Mouse (Mus musculus): ENCODE measurements around the gene Yjefn3.

The Yjefn3 gene

DNA sequence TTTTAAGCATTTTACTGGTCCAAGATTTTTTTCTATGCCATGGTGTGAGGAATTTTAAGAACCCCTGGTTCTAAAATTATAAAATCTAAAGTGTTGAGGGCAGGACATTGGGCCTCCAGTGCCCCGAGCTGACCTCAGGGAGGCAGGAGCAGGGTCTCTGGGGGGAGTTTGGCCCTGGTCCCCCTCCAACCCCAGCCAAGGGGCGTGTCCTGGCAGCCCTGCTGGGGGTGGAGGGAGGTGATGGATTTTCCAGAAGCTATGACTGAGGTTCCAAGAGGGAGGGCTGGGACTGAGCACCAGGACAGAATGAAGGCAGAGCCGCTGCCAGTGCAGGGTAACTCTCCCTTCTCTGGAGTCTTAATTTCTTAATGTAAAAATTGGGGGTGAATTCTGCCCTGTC, 24.5 kb downstream of the Yjefn3 start:
- no peak for DNase-seq

- DNase-seq = no peak
Measured at GRCm38 (mm10) chr8:69877396-69877795, 25.1 kb downstream of the Yjefn3 start.

- no peak for DNase-seq
Measured at GRCm38 (mm10) chr8:69876967-69877366, 25.5 kb downstream of the Yjefn3 start.

DNA sequence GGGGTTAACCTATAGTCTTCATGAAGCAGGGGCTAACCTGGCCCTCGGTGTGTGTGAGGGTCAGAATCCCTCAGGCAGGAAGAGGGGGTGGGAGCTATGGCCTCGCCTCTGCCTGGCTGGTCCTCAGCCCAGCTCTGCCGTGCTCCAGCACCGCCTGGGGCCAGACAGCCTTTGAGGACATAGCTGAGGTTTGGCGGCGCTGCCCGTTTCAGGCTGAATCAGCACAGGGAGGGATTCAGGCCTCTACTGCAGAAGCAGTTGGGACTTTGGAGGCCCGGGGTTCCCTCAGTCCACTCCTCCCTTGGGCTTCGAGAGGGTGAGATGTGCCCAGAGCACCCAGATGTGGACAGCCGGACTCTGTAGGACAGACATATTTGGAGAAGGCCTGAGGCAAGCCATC, 26.4 kb downstream of the Yjefn3 start:
- no peak for DNase-seq

GRCm38 (mm10) chr8:69874654-69875053, 27.9 kb downstream of the Yjefn3 start:
- DNase-seq = no peak

DNA sequence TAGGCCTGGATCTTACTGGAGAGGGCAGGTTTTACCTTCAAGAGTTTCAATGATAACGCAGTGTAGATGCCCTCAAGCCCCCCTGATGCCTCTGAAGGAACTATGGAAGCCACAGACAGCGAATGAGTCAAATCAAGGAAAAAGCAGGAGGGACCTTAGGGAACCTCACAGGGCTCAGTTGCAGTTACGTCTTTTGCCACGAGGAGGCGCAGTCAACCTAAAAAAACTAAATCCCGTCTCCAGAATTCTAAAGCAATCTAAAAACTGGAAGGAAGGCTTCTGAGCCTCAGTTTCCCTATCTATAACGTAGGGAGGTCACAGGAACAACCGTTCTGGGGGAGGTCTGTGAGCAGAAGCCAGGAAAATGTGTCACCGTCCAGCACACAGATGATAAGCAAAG, 28.4 kb downstream of the Yjefn3 start:
- peak; percentile 44 to 58 for DNase-seq

- no peak for DNase-seq
Measured at GRCm38 (mm10) chr8:69870907-69871306, 31.6 kb downstream of the Yjefn3 start.

- DNase-seq = no peak
Measured at GRCm38 (mm10) chr8:69870003-69870765, 32.3 kb downstream of the Yjefn3 start.

DNA sequence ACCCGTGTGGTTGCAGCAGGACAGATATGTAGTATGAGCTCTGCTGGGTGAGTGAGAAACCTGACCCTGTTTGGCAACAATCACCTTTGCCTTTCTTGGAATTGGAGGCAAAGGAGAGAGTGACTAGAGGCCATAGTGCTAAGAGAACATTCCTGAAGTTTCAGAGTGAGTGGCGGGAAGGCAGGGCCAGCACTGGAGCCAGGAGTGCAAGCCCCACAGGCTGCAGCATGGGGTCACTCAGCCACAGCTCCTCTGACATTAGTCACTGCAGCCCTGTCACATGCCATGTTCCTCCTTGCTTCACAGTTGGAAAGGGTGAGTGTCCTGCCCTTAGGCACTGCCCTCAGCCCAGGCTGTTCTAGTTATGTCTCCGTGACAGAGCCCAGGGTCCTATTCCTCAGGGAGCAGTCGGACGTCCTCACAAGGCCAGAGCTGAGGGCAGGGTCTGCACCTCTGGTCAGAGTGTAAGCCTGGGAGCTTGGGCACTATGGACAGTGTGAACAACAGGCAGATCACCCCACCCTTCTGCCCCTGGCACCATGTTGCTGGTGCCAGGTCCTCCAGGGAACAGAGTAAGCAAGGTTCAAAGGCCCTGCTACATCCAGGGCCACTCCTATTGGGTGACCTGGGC, 34.7 kb downstream of the Yjefn3 start:
- no peak for DNase-seq

DNA sequence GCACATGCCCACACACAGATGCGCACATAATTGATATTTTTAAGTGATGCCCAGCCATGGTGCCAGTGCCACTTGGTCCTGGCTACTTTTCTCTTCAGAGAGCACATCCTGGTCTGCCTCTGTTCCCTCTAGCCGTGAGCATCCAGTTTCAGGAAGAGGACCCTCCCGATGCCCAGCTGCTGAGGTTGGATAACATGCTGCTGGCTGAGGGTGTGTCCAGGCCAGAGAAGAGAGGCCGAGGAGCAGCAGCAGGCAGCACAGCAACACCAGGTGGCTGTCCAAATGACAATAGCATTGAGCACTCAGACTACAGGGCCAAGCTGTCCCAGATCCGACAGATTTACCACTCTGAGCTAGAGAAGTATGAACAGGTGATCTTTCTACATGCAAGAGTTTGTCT, 38.3 kb downstream of the Yjefn3 start:
- no peak for DNase-seq

DNA sequence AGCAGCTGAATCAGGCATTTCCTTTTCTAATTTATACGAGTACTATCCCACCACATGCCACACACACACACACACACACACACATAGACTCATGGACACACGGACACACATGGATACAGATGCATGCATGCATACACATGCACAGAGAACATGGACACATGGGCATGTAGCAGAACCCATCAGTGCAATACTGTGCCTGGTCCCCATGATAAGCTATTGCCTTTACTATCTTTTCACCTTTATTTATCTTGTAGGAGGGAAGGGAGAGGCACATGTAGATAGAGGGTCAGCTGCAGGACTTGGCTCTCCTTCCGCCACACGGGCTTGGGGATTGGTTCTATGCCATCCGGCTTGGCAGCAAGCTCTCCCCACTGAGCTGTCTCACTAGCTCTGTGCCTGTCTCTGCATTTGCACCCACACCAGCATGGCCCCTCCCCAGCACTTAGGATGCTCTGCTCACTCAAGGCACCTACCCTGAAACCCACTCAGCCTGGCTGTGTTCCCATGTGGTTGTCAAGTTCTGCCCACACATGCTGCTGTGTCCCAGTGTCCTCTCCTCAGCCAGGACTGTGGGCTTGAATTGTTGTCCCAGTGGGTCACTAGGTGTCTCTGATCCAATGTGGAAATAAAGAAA, 39.0 kb downstream of the Yjefn3 start:
- no peak for DNase-seq

DNA sequence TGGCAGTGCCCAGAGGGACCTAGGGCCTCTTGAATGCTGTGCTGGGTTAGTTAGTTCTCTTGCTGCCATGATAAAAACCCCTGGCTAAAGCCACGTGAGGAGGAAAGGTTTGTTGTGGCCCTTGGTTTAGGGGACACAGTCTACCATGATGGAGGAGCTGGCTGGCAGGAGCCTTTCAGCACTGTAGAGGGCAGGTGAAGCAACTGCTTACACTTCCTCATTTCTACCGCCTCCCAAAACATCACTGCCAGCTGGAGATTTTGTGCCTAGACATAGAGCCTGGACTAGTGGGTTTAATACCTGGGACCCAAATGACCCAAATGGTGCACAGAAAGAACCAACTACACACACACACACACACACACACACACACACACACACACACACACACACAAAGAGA, 41.3 kb downstream of the Yjefn3 start:
- no peak for DNase-seq

- DNase-seq = no peak
Measured at GRCm38 (mm10) chr8:69860807-69861206, 41.7 kb downstream of the Yjefn3 start.

DNA sequence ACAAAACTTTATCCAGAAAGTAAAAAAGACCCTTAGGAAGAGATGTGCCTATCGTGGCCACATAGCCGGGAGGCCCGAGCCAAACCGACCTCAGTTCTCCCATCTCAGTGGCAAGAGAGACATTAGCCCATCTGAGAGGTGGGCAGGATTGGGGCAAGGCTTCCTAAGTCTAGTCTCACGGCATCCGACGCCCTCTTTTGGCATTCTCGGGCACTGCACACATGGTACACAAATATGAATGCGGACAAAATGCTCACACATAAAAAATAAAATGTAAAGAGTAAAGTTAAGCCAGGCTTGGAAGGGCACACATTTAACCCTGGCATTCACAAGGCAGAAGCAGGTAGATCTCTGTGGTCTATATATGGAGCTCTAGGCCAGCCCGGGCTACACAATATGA, 48.6 kb downstream of the Yjefn3 start:
- DNase-seq = no peak

GRCm38 (mm10) chr8:69850926-69851506, 51.5 kb downstream of the Yjefn3 start:
- DNase-seq = no peak

DNA sequence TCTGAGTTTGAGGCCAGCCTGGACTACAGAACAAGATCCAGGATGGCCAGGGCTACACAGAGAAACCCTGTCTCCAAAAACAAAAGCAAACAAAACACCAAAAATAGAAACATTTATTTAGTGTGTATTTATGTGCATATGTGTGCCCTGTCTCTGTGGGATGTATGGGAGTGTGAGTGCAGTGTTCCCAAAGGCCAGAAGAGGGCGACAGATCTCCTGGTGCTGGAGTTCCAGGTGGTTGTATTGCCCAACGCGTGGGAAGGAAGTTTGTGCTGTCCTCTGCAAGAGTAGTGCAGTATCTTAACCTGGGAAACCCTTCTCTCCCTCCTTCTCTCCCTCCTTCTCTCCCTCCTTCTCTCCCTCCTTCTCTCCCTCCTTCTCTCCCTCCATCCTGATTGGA, 52.6 kb downstream of the Yjefn3 start:
- DNase-seq = no peak

GRCm38 (mm10) chr8:69848951-69849350, 53.6 kb downstream of the Yjefn3 start:
- peak; percentile 78 to 81 for DNase-seq

GRCm38 (mm10) chr8:69847167-69848065, 55.1 kb downstream of the Yjefn3 start:
- DNase-seq = no peak
